Mouse (Mus musculus): ENCODE measurements around the gene Sergef. TPM values are rescaled to one million over a fixed set of nuclear protein-coding genes. Genes with fewer than 3 reads are reported as not detected.

Sergef gene
- polyA plus RNA-seq, 1 experiment = 3.5 TPM

DNA sequence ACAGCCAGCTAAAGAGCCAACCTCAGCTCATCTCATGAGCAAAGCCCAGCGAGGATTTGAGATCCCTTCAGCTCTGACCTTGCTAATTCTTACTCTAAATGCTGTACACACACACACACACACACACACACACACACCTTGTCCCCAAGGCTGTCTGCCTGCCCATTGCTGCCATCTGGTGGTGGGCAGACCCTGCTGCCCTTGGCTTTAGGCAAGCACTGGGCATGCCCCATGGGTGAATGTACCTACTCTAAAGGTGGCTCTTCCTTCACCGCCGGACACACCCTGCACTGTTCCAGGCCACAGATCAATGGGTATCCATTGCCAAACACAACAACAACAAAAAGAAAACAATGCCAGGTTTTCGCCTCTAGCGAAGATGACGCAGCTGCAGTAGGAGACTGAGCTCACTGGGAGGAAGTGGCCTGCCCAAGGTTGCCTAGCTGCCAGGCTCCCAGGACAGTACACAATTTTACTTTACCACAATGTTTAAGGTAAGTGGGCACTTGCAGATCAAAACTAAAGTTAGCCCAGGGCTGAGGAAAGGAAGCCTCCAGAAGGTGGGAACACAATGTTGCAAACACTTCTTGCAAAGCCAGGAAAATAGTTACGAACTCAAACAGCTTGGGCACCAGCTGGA lies 33.1 kb downstream of the Sergef start:
- Histone ChIP-seq H3K4me3 (ENCODE audit: insufficient read depth, low read depth, low read length) (no peak overlapping the region), H3K27ac (replicated peaks; ENCODE audit: low read depth, low read length) (no peak overlapping the region), H3K4me1 (ENCODE audit: control insufficient read depth, insufficient read depth, insufficient read length, low read length) (no peaks in the 10 kb centered on the region)

DNA sequence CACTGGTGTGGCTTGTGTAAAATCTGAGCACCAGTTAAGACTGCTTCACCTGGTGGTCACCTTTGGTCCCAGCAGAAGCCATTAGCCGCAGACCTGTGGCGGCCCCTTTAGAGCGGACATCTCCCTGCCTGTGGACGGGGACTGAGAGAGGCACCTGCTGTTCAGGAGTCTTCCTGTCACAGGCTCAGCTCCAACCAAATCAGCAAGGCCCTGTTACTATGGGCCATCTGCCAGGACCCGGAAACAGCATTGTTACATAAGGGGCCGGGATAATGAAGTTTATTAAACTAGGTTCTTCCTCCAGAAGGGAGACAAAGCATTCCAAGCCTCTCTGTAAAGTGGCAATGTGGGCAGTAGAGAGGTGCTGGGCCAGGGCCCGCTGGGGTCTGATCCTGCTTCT lies 36.6 kb downstream of the Sergef start:
- Histone ChIP-seq H3K4me3 (ENCODE audit: insufficient read depth, low read depth, low read length) (no peak overlapping the region), H3K27ac (replicated peaks; ENCODE audit: low read depth, low read length) (no peak overlapping the region), H3K4me1 (ENCODE audit: control insufficient read depth, insufficient read depth, insufficient read length, low read length) (no peaks in the 10 kb centered on the region)

DNA sequence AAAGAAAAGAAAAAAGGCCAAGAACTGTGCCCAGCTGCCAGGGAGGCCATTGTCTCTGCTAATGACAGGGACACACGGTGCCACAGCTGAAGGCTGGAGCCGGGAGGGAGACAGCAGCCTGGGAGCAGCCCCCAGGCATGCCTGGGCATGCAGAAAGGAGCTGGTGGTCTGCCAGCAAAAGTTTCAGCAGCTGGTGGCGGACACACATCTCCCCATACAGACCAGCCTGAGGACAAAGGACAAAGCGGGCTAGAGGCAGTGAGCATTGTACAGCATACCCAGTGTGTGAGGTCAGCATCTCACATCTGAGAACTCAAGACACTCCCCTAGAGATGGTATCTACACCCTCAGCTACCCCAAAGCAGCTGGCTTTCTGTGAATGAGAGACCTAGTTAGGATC lies 37.5 kb downstream of the Sergef start:
- Histone ChIP-seq H3K27ac (replicated peaks; ENCODE audit: low read depth, low read length) (no peak overlapping the region), H3K4me3 (ENCODE audit: insufficient read depth, low read depth, low read length) (no peak overlapping the region), H3K4me1 (ENCODE audit: control insufficient read depth, insufficient read depth, insufficient read length, low read length) (no peaks in the 10 kb centered on the region)

DNA sequence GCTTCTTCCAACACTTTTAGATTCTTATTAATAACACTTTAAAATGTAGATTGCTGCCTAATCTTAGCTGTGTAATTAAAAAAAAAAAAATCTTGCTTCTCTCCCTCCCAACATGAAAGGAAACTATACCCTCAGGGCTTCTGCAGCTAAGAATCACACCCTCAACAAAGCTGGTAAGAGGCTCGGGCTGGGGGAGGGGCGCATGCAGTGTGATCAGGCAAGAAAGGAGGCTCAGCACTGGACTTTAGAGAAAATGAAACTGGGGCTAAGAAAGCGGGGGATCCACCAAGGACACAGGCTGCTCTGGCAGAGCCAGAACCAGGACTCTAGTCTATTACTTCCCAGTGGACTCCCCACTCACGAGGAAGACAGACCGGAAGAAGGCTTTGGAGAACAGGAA lies 38.5 kb downstream of the Sergef start:
- H3K27ac ChIP-seq (replicated peaks; ENCODE audit: low read depth, low read length) = no peak overlapping the region
- no peaks in the 10 kb centered on the region for H3K4me1 ChIP-seq (ENCODE audit: control insufficient read depth, insufficient read depth, insufficient read length, low read length)
- H3K4me3 ChIP-seq (ENCODE audit: insufficient read depth, low read depth, low read length) = no peak overlapping the region

DNA sequence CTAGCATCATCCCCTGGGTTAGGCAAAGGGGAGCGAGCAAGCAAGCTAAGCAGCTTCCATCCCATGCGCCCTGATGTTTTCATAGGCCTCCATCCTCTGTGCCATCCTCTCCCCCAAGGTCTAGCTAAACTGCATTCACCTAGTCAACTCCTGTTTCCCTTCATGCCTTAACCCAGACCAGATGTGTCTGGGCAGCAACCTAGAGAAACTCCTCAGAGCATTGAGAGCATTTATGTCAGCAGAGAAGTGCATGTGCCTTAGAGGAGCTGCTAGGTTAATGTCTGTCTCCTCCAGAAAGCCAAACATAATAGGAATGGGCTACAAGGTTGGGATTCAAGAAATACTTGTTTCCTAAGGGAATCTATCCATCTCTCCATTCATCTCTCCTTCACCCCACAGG lies 42.6 kb downstream of the Sergef start:
- no peak overlapping the region for H3K27ac ChIP-seq (replicated peaks; ENCODE audit: low read depth, low read length)
- H3K4me1 ChIP-seq (ENCODE audit: control insufficient read depth, insufficient read depth, insufficient read length, low read length) = no peaks in the 10 kb centered on the region
- no peak overlapping the region for H3K4me3 ChIP-seq (ENCODE audit: insufficient read depth, low read depth, low read length)

DNA sequence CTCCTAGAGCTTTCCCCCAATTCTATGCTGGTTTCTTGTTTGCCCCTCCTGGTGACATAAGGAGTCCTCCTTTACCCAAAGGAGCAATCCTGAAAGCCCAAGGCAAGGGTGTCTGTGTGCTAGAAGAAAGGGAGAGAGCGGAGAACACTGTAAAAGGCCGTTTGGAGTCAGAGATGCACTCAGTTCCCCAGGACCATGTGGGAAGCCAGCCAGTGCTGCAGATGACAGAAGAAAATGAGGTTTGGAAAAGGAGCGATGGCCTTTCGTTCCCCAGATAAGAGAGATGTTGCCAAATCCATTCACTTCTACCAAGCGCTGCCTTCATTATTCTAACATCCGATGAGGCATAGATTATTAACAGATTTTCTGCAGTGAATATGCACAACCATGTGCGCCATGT lies 48.1 kb downstream of the Sergef start:
- H3K4me3 ChIP-seq (ENCODE audit: insufficient read depth, low read depth, low read length) = no peak overlapping the region
- no peaks in the 10 kb centered on the region for H3K4me1 ChIP-seq (ENCODE audit: control insufficient read depth, insufficient read depth, insufficient read length, low read length)
- H3K27ac ChIP-seq (replicated peaks; ENCODE audit: low read depth, low read length) = no peak overlapping the region

DNA sequence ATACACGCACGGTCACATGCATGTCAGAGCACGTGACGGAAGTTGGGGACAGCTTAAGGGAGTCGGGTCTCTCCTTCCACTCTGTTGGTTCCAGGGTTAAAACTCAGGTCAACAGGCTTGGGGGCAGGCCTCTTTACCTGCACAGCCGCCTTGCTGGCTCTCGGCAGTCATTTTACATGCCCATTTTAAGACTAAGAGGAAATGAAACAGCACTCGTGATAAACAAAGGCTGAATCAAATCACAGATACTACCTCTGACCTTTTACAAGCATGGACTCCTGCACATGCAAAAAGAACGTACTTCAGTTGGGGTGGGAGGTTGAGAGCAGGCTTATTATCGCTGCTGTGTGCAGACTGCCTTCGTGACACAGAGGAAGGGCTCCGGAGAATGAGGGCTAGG lies 50.4 kb downstream of the Sergef start:
- Histone ChIP-seq H3K27ac (replicated peaks; ENCODE audit: low read depth, low read length) (no peak overlapping the region), H3K4me1 (ENCODE audit: control insufficient read depth, insufficient read depth, insufficient read length, low read length) (no peaks in the 10 kb centered on the region), H3K4me3 (ENCODE audit: insufficient read depth, low read depth, low read length) (no peak overlapping the region)

DNA sequence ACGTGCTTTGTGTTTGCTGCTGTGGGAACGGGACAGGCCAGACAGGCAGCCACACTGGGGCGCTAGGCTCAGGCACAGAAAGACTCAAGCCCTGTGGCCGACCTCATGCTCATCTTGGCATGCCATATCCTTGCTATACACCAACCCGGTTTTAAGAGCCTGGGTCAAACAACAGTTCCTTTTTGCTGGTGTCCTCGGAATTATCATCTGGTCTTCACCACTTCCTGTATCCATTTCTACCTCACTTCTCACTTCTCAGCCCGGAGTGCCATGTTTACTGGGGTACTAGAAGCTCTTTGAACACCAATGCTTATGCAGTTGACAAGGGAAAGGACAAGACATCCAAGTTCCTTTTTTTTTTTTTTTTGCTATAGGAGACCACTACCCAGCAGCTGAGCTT lies 51.6 kb downstream of the Sergef start:
- no peak overlapping the region for H3K27ac ChIP-seq (replicated peaks; ENCODE audit: low read depth, low read length)

DNA sequence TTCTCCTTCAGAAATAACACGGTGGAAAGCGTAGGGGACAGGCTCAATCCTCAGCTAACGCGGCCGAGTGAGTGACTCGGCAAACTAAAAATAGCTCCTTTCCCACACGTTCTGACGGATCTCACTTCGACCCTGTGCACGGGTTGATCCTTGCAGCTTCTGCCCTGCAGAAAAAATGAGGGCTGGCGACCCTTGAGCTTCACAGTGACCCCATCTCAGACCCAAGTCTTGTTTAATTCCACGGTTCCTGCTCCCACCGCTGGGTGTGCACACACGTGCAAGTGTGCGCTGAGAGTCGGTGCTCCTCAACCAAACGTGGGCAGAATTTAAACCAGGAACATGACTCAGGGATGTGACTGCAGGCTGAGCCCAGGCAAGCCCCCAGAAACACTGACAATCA lies 52.1 kb downstream of the Sergef start:
- no peak overlapping the region for H3K27ac ChIP-seq (replicated peaks; ENCODE audit: low read depth, low read length)
- H3K4me3 ChIP-seq (ENCODE audit: insufficient read depth, low read depth, low read length) = no peak overlapping the region
- H3K4me1 ChIP-seq (ENCODE audit: control insufficient read depth, insufficient read depth, insufficient read length, low read length) = no peaks in the 10 kb centered on the region

More for the DNA sequence above, 51.6 kb downstream of the Sergef start:
- Histone ChIP-seq H3K4me3 (ENCODE audit: insufficient read depth, low read depth, low read length) (no peak overlapping the region), H3K4me1 (ENCODE audit: control insufficient read depth, insufficient read depth, insufficient read length, low read length) (no peaks in the 10 kb centered on the region)

DNA sequence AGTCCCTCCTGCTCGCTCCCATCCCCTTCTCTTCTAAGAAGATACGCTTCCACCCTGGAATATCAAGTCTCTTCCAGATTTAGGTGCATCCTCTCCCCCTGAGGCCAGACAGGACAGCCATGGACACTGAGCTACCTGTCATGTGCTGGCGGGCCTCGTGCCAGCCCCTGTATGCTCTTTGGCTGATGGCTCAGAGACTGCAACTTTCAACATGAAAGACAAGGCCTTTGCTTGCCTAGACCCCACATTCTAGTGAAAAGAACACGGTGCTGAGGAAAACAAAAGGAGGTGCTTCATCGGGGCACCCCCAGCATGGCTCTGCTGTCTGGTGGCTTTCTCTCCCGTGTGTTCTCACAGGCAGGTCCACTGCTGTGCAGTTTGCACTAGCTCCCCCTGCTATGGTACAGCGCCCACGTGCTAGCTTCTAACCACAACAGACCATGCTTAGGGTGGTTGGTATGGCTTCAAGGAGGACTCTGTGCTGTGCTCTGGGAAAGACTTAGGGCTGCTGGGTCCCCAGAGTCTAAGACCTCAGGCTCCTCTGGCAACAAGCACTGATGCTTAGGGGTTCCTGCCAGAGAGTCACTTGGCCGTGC lies 52.9 kb downstream of the Sergef start:
- Histone ChIP-seq H3K27ac (replicated peaks; ENCODE audit: low read depth, low read length) (no peak overlapping the region), H3K4me3 (ENCODE audit: insufficient read depth, low read depth, low read length) (no peak overlapping the region), H3K4me1 (ENCODE audit: control insufficient read depth, insufficient read depth, insufficient read length, low read length) (no peaks in the 10 kb centered on the region)

DNA sequence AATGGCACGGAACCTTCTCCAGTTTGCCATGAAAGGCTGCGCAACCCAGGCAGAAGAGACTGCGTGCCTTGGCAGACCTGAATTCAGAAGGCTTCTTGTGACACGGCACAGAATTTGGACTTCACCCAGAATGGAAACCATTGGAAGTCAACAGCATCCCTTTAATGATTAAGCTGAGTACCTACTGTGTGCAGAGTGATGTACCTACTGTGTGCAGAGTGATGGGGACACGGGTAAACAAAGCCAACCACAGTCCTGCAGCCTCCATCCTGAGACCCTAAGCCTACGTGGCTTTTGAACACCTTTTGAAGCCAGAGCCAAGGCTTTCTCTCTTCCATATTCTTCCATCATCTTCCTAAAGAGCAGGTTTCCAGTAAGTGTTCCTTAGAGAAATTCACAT lies 56.9 kb downstream of the Sergef start:
- no peak overlapping the region for H3K27ac ChIP-seq (replicated peaks; ENCODE audit: low read depth, low read length)
- H3K4me1 ChIP-seq (ENCODE audit: control insufficient read depth, insufficient read depth, insufficient read length, low read length) = no peaks in the 10 kb centered on the region
- no peak overlapping the region for H3K4me3 ChIP-seq (ENCODE audit: insufficient read depth, low read depth, low read length)

DNA sequence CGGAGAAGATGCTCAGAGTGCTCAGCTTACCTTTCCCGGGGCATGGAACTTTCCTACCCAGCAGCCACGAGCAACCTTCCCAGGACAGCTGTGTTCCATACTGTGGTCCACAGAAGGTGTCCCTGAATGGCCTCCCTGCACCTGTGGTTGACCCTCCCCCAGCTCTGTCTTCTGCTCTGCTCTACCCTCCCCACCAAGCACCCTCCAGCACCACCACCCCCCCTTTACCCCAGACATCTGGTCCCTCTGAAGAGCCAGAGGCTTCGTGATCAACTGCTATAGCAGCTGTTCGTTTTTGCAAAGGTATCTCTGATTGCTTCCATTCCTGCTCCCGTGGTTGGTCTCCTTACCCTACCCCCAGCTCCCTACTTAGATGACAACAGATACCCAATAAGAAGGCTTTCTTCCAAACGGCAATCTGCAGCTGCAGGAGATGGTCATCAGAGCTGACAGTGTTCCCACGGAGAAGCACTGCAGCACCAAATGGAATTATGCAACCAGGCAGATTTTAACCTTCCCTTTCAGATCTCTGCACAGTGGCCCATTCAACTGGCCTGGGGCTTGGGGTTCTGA lies 58.2 kb downstream of the Sergef start:
- Histone ChIP-seq H3K4me3 (ENCODE audit: insufficient read depth, low read depth, low read length) (no peak overlapping the region), H3K27ac (replicated peaks; ENCODE audit: low read depth, low read length) (no peak overlapping the region), H3K4me1 (ENCODE audit: control insufficient read depth, insufficient read depth, insufficient read length, low read length) (no peaks in the 10 kb centered on the region)

DNA sequence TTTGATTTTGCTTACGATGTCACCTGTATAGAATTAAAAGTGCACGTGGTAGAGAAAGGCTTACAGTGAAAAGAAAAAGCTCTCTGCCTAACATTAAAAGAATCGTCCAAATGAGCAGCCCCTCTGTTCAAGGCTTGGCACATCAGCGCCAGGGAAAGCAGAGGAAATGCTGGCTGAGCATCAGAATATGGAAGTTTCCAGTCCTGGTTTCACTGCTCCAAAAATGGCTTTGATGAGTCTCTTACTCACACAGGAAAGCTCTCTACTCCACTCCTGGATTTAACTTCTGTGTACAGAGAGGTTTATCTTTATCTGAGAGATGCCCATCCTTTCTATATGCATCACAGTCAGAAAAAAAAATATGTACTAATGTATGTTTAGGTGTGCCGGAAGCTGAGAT lies 61.5 kb downstream of the Sergef start:
- Histone ChIP-seq H3K4me1 (ENCODE audit: control insufficient read depth, insufficient read depth, insufficient read length, low read length) (no peaks in the 10 kb centered on the region), H3K4me3 (ENCODE audit: insufficient read depth, low read depth, low read length) (no peak overlapping the region), H3K27ac (replicated peaks; ENCODE audit: low read depth, low read length) (no peak overlapping the region)

DNA sequence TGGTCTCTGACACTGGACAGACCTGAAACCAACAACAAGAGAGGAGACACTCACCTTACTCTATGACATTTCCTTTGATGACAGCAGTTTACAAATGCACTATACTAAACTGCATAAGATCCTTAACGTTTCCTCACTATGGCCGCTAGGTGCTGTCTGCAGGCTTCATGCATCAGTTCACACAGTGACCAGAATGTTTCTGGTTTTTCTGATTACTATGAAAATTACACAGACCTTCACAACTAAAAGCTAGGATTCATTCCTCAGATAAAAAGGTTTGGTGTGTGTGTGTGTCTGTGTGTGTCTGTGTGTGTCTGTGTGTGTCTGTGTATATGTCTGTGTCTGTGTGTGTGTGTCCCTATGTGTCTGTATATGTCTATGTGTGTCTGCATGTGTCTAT lies 63.7 kb downstream of the Sergef start:
- Histone ChIP-seq H3K4me3 (ENCODE audit: insufficient read depth, low read depth, low read length) (no peak overlapping the region), H3K27ac (replicated peaks; ENCODE audit: low read depth, low read length) (no peak overlapping the region), H3K4me1 (ENCODE audit: control insufficient read depth, insufficient read depth, insufficient read length, low read length) (no peaks in the 10 kb centered on the region)

DNA sequence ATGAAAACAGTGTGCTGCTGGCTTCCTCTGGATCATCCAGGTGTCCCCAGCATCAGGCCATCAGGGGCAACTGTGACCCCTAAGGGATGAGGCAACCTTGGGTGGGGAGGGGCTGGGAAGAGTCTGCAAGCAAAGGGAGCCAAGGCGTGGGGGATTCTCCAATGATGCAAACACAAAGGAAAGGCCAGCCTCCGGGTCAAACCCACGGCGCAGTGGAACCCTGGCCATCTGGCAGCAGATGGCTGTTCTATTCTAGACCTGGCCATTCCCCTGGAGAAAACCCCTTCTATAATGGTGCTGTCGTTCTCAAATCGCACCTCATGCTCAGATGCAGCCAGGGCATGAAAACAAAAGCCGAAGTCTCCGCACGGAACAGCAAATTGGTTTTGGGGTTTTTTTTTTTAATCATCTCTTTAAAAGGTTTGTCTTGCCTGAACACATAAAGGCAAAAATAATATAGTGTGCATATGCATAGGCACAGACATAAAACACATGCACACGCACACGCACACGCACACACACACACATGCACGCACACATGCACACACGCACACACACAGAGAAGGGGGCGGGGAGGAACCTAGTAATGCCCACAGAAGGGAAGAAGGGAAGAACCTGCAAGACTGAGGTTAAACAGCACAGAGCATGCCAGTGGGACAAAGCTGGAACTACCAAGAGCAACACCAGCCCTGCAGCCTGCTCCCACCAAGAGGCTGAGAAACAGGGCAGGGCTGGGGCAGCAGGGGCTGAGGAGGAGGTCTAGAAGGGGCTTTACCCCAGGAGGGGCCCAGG lies 66.6 kb downstream of the Sergef start:
- Histone ChIP-seq H3K27ac (replicated peaks; ENCODE audit: low read depth, low read length) (no peak overlapping the region), H3K4me3 (ENCODE audit: insufficient read depth, low read depth, low read length) (no peak overlapping the region), H3K4me1 (ENCODE audit: control insufficient read depth, insufficient read depth, insufficient read length, low read length) (no peaks in the 10 kb centered on the region)

Measured in brown adipose tissue, adult 24 weeks (tissue).